Mouse (Mus musculus) gastrocnemius, adult 8-10 months (tissue): ENCODE data around the gene Slc26a10. TPM values are rescaled to one million over a fixed set of nuclear protein-coding genes. Genes with fewer than 3 reads are reported as not detected.

Experiments used
- DNase-seq, 2 experiments: peaks; one replicate each; pipeline ENCODE4 v3.0.0; 2022; ENCODE audit warnings: low spot score in 2 of 2
- total RNA-seq, 4 experiments: library from RNA; stranded (reverse); gene quantifications; 2 replicates each; pipeline ENCODE4 v1.2.4; 2022

Slc26a10 gene
- 1 to 10 TPM; 1.8 to 4.1 (median 2.7) TPM for total RNA-seq

DNA sequence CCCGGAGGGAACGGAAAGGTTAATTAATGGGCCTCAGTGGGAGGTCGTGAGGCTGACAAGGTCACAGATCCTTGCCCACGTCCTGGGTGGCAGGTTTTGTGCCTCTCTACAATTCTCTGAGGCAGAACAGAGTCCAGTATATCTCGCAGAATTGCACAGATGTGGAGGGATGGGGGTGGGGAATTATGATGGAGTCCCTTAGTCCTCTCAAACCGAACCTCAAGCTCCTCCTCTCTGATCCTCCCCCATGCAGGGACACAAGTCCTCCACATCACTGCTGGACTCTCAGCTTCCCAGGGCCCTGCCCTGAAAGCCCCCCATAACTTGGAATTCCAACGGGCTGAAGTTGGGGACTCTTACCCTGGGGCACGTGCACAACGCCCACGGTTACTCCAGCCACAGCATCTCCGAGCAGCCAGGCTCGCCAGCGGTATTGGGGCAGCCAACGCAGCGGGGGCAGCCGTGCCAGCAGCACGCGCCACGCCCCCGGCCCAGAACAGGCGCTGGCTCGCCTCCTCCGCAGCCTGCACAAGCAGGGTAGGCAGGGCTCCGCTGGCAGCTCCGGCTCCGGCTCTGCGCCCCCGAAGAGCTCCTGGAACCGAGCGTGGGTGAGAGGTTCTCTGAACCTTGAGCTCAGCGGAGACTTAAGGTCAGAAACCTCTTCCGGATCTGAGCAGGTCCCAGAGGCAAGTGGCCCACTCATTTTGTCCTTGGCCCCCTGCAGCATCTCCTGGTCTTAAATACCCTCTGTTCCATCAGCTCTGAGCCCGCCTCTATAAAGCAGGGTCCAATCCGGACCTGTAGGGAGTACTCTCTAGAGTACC, at the start of gene Slc26a10:
Slc26a10 (minus strand) TSS at position 775 of the 824 bp plus-strand sequence.
- no peak for DNase-seq

DNA sequence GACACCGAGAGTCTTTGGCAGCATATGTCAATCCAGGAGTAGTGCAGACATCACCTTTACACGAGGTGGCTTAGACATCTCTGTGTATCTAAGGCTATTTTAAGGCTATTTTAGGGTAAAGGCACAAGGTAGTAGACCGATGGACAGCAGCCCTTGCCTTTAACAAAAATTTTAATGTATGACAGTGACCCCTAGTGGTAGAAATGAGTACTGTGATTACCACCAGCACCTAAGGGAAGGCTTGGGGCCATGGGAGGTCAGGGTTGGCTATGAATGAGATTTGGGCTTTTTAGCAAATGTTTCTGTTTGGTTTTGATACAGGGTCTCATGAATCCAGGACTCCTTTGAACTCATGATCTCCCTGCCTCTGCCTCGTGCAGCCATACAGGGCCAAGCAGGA, 48.5 kb upstream of the Slc26a10 start:
- DNase-seq: no peak

DNA sequence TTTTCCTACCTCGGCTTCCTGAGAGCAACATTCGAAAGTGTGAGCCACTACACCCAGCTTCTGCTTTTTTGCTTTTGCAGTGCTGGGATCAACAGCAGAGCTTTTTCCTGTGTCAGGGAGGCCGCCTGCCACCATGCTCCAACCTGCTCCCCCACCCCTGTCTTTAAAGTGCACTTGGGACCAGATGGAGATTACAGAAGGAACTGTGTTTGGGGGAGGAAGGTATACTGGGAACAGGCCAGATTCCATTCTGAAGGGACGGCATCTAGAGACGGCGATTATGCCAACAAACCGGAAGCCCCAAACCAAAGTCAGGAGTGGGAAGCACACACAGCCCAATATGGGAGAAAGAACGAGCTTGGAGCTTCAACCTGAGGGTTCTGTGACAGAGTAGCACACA, 46.7 kb upstream of the Slc26a10 start:
- DNase-seq: no peak

DNA sequence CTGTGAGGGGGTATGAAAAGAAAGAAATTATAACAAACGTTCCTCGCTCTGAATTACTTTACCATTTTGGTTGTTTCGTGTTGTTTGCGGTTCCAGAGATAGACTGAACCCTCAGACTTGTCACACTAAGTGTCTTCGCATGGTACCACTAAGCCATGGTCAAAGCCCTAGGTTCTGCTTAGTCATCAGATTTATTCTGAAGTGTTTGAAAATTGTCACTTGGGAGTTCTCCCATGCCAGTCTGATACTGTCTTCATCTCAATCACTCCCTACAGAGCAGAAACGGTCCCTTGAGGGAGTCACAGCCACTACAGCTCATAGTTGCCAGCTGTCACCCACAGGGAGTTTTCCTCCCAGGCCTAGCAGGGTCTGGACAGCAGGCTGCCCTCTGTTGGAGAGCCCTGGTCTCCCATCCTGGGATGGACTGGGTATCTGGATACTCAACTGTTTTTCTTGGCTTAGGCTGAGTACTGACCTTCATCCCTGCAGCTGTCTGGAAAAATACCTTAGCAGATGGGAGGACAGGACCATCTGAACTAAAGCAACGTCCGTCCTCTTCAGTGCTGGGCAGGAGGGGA, 46.0 kb upstream of the Slc26a10 start:
- DNase-seq: no peak

DNA sequence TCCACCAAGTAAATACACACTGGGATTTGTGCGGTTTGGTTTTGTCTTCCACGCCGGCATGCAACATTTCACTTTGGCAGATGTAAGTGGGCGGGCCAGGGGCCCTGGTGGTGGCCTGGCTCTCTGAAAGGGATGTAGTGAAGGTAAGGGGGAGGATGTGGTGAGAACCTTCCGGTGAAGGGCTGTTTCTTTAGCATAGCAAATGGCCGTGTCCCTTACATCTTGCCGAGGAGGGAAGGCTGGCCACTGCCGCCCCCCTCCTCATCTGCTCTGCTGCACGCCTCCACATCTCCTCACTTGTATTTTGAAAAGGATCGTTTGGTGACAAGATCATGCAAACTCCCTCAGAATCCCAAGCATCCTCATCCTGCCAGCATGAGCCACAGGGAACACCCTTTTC, 45.3 kb upstream of the Slc26a10 start:
- DNase-seq: no peak

DNA sequence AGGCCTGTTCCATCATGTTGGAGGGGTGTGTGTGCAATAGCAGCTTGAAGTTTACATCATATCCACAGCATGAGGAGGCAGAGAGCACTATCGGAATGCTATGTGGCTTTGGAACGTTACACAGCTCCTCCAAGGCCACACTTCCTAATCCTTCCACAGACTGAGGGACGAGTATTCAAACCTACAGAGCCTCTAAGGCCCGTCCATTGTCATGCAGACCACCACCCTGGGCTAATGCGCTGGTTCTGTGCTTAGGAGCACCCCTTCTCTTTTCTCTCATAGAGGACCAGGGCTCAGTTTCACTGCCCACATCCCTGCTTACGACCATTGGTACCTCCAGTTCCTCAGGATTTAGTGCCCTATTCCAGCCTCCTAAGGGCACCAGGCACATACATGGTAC, 44.8 kb upstream of the Slc26a10 start:
- no peak for DNase-seq

DNA sequence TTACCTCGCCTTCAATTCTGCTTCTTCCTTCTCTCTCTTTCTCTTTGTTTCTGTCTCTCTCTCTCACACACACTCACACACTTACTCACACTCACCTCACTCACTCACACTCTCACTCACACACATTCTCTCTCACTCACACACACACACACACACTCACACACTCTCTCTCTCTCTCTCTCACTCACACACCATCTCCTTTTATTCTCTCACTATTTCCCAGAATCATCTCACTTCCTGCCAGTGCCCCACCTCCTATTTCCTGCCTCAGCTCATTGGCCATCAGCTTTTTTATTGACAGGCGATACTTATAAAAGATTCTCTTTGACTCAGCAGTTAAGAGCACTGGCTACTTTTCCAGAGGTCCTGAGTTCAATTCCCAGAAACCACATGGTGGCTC, 37.9 kb upstream of the Slc26a10 start:
- no peak for DNase-seq

DNA sequence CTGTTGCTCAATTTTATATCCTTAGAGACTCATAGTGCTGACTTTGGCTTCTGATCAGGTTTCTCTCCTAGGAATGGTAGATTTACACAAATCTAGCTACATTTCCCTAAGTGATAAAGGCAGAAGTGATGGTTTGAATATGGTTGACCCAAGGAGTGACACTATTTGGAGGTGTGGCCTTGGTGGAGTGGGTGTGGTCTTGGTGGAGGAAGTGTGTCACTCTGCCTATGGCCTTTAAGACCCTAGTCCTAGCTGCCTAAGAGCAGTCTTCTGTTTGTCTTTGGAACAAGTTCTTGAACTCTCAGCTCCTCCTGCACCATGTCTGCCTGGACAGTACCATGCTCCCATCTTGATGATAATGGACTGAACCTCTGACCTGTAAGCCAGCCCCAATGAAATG, 36.7 kb upstream of the Slc26a10 start:
- DNase-seq: no peak

DNA sequence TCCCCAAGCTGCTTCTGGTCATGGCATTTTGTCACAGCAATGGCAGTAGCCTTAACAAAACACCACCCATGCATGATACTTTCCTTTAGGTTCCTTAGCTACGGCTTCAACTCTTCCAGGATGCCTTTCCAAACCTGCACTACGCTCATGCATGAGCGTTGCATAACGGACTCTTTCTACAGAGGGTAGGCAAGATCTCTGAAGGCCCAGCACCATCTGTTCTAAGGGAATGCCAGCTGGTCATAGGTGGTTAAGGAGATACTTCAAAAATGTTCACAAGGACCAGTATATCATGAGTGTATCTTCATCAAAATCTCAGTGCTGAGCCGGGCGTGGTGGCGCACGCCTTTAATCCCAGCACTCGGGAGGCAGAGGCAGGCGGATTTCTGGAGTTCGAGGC, 36.0 kb upstream of the Slc26a10 start:
- DNase-seq: no peak

DNA sequence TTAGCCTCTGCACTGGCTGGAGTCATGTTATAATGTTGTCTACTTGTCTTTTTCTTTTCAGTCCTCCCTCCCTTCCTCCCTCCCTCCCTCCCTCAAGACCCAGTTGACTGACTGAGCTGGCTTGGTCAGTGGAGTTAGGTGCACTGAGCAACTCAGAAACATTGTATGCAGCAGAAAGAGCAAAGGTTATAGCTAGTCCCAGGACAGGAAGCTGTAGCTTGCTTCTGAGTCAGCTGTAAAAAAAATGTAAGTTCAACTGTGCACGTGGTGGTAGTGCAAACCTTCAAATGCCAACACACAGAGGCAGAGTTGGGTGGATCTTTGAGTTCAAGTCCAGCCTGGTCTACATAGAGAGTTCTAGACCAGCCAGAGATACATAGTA, 34.0 kb upstream of the Slc26a10 start:
- no peak for DNase-seq

DNA sequence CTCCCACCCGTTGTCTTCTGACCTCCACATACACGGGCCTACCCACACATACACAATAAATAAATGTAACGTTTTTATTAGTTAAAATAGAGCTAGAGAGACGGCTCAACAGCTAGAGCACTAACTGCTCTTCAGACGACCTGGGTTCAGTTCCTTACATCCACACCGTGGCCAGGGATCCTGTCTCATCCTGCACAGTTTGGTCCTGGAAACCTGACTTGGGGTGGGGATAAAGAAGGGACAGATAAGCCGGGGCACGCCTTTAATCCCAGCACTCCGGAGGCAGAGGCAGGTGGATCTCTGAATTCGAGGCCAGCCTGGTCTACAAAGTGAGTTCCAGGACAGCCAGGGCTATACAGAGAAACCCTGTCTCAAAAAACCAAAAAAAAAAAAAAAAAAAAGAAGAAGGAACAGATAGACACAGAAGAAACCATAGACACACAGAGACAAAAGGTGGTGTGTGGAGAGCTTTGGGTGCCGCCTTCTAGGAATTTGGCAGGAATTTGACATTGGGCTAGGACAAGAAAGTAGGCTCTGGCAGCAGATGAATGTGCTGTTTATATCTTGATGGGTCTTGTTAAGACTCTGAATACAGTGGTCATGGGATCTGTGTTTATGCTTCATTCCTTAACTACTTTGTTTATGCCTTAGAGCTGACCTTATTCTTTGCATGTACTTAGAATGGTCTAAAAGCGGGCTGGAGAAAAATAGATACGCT, 33.4 kb upstream of the Slc26a10 start:
- no peak for DNase-seq

DNA sequence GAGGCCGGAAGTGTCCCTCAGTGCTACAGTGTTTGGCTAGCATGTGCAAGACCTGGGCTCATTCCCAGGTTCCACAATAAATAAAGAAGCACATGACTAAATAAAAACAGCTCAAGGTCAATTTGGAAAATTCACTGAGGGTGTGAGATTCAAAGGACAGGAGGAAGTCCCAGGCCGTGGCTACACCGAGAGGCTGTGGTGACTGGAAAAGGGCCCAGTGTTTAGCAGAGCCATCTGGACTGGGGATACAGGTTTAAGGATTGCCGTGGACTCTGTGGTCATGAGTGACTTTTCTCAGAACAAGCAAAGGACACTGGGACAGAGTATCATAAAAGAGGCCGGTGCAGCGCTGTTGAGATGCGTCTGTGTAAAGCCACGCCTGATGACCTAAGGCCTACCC, 32.8 kb upstream of the Slc26a10 start:
- DNase-seq: no peak

DNA sequence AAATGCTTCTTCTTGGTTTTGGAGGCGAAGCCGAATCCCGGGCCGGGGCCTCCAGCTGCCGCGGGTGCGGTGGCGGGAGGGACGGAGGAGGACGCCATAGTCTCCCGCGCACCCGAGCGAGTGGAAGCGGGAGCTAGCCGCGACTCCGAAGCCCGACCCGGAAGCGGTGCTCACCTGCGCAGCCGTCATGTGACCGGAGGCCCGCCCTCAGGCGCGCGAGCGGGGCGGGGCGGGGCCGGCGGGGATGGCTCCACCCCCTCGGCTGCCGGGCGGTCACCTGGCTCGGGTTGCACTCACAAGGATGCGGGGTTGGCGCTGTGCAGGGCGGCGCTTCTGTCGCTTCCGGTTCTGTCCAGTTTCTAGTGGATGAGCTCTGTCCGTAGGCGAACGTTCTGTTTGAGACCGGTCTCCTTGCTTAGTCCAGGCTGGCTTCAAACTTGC, 31.0 kb upstream of the Slc26a10 start, which contains the start of gene Pip4k2c:
Pip4k2c (minus strand) TSS at position 172 of the 441 bp plus-strand sequence.
- peak; percentile 85 to 89 for DNase-seq

DNA sequence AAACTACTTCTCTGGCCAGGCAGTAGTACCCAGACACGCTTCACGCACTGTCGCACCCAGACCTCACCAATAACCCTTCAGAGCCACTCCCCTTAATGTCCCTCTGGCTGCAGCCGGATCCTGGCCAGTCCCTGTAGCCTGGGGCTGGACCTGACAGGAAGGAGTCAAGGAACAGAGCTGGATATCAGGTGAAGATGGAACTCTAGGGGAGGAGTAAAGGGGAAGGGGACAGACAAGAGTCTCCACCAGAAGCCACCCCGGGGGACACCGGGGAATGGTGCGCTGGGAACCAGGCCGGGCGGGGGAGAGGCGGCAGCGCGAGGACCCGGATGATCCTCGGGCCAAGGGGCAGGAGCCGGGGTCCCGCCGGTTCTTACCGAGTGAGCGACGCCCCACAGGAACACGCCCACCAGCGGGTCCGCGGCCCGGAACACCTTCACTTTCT, 30.5 kb upstream of the Slc26a10 start:
- DNase-seq: peak in 1 of 2 experiments; percentile 22

DNA sequence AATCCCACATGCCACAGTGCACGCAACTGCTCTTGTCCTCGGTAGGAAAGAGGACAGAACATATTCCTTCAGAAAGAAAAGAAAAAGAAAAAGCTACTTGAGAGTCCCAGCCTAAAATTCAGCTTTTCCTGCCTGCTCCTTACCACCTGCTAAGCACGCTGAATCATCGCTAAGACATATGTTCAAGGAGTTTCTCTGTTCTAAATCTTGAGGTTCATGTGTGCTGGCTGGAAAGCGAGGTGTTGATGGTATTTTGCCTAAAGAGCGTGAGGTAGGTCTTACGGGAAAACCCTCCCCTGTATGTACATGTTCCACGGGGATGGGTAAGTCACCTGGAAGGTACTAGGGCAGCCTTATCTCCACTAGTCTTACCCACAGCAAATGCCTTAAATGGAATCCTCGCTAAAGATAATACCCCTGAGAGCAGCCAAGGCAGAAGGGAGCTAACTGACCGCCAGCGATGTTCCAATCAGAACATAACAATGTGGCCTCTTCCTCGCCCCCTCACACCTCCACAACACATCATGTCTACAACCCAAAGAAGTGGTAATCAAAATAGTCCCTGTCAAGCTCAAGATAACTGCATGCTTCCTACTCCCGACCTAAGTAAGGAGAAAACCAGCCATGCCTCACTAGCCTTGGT, 29.6 kb upstream of the Slc26a10 start:
- no peak for DNase-seq

DNA sequence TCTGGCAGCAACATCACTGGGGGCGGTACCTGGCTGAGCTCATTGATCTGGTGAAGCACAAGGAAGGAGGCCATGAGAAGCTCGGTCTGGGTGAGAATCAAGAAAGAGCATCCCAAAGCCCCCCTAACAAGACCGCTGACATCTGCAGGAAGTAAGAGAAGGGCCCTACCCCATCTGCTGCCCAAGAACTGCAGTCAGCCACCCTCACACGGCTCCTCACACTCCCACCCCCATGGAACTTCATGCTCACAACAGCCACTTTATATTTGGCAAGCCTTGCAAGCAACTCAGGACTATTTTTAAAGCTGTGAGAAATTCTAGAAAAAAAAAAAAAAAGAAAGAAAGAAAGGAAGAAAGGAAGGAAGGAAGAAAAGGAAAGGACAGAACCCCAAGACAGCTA, 28.5 kb upstream of the Slc26a10 start:
- DNase-seq: no peak

DNA sequence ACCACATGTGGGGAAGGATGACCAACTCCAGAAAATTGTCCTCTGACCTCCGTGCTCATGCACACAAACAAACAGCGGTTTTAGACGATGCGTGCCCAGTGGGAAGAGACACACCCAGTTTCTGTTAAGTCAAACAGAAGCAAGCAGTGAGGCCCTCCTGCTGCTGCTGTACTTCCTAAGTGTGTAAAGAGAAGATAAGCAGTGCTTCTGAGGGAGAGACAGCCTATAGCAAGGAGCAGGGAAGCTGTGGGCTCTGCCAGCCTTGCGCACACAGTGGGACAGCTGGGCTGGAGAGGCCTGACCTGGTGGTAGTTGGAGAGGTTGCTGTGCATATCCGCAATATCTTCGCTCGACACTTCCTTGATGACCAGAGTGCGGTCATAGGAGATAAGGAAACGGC, 24.9 kb upstream of the Slc26a10 start:
- DNase-seq: no peak

DNA sequence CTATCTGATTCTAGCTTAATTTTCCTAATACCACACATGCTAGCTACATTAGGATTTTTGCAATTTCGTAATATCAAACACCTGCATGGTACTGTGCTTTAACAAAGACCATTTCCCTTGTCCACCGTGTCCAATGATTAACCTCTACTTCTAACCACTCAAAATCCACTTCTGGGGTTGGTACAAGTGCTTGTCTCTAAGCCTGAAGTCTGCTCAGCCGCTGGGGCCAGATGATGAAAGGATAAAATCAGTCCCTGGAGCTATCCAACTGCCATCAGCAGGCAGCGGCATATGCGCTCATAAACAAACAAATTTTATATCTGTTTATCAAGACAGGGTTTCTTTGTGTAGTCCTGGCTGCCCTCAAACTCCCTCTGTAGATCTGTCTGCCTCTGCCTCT, 24.1 kb upstream of the Slc26a10 start:
- no peak for DNase-seq

DNA sequence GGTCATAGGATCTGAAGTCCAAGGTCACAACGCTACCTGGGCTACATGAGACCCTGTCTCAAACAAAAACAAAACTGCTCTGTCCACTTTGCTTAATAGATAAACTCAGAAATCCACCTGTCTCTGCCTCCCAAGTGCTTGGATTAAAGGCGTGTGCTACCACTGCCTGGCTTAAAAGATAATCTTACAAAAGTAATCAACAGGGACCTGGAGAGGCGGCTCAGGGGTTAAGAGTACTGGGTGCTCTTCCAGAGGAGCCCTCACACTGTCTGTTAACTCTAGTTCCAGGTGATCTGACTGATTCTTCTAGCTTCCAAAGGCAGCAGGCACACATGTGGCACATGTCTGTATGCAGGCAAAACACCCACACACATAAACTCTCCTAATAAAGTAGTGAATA, 22.7 kb upstream of the Slc26a10 start:
- DNase-seq: no peak

DNA sequence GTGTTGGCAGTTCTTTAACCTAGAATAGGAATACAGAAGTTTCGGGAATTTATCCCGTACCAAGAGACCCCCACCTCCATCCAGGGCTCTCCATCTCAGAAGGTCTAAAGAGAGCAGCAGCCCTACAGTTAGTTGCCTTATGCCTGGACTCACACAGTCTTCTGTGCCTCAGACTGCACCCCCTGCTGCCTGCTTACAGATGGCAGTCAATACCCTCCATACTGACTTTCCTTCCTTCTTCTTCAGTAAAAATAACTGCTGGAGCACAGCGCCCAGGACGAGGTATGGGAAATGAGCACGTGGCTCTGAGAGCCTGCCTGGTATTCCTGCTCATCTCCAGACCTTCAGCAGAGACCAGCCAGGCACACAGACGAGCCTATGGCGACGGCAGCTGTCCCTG, 19.8 kb upstream of the Slc26a10 start:
- DNase-seq: no peak

DNA sequence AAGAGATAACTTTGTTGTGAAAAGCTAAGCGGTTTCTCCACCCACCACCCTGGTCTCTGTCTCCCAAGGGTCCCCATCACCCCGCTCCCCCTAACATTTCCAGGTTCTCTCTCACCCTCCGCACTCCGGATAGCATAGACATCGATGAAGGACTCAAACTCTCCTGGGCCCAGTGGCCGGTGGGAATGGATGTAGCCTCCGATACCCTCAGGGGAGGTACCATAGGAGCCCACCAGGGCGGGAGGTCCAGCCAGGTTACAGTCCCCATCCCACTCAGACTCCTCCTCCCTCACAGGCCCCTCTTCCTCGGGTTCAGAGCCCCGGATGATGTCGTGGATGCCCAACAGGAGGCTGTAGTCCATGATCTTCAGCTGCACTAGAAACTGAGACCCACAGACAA, 19.0 kb upstream of the Slc26a10 start:
- DNase-seq: no peak

DNA sequence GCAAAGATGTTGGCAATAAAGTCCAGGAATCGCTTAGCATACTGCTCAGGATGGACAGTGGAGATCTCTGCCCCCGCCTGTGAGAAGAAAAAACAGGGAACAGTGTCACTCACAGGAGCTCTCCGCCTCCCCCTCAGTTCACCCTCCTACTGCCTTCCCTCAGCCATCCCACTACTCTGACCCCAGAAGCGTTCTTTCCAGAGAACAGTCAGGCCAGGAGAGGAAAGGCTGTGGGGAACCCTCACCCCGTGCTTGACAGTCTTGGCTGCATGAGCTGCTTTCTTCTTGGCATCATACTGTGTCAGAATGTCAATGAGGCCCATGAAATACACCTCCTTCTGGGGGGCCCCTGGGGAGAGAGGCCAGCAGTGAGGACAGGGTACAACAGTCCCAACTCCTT, 18.6 kb upstream of the Slc26a10 start:
- DNase-seq: no peak
